Mouse (Mus musculus): ENCODE measurements around the gene Hs3st5.
"Not testable (repeated sequence)": the region's sequence is repeated elsewhere in the genome, so short reads cannot be mapped to it uniquely, and the experiment has no call there.

Hs3st5 gene

GRCm38 (mm10) chr10:36558736-36559135 lies 52.1 kb downstream of the Hs3st5 start:
- DNase-seq: no peak

- no peak for DNase-seq
These were observed 60.6 kb downstream of the Hs3st5 start for GRCm38 (mm10) chr10:36567258-36567657.

DNA sequence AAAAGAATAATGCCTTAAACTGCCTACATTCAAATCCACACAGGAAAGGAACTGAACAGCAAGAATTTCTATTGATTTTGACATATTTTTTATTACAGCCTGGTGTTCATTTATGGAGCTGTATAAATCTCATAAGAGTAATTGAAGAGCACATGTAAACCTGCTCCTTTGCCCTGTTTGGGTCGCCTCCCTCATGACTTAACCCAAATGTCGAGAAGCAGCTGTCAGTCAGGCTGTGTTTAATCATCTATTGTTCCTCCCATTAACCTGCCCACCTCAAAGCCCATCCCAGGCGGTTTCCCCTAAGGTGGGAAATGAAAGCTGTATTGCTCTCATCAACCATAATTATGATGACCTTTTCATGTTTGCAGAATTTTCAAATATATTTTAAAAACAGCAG lies 65.9 kb downstream of the Hs3st5 start:
- no peak for DNase-seq

DNA sequence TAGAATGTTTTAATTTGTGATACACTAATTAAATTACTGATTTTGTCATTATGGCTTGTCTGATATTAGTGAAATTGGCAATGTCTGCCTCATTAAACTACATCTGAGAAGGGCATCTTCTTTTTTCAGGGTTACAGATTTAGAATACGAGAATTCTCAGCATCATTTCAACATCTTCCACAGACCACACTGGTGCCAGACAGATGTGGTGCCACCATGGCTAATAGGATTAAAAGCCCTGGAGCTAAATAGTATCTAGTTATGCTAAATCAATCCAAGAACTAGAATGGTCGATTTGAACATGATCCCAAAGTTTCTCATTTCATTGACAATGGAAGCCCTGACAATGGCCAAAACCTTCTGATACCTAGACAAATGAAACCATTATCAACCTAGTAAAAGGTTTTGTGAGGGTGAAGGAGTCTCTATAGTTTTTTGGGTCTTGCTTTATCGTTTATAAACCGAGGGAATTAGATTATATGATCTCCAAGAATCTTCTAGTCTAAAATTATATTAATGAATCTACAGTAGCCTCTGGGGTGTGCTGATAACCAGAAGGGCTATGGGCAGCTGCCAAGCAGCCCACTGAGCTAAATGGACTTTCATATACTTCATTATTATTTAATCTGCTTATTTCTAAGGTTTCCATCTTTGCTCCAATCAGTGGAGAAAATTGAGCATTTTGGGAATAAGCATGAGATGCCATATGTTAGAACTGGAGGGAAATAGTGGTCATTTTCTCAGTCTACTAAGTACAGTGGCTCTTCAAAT lies 71.9 kb downstream of the Hs3st5 start:
- no peak for DNase-seq

- no peak for DNase-seq
These were observed 103.8 kb downstream of the Hs3st5 start for GRCm38 (mm10) chr10:36610400-36610799.

- not testable (repeated sequence) for DNase-seq
These were observed 104.8 kb downstream of the Hs3st5 start for GRCm38 (mm10) chr10:36611415-36611814.

GRCm38 (mm10) chr10:36623037-36623436 lies 116.4 kb downstream of the Hs3st5 start:
- DNase-seq: no peak

DNA sequence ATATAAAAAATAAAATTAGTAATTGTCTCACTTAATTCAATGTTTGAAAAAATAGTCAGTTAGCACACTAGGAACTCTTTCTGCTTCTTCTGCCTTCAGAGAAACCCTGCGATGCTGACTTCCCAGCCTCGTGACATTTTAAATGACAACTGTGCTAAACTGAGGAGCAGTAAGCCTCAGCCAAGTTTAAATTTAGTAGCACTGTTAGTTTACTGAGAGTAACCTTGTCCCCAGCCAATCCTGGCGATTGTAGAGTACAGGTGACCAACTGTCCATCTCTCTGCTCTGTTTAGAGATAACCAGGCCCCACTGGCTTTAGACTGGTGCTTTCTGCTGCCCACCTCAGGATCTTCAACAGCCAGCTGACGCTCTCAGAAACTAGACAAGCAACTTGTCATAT lies 121.3 kb downstream of the Hs3st5 start:
- no peak for DNase-seq

DNA sequence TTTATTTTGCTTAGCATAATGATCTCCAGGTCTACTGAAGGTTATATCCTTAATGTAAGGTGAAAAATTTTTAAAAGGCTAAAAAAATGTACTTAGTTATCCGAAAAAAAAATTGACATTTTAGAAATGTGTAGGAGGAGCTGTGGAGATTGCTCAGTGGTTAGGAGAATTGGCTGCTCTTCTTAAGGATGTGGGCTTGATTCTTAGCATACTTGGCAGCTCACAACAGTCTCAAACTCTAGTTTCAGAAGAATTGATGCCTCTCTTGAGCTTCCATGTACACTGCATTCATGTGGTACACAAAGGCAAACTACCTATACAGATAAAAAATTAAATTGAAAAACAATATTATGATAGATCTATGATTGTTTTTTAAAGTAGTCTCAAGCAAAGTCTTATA lies 125.1 kb downstream of the Hs3st5 start:
- DNase-seq: no peak

GRCm38 (mm10) chr10:36650653-36651052 lies 144.0 kb downstream of the Hs3st5 start:
- no peak for DNase-seq

DNA sequence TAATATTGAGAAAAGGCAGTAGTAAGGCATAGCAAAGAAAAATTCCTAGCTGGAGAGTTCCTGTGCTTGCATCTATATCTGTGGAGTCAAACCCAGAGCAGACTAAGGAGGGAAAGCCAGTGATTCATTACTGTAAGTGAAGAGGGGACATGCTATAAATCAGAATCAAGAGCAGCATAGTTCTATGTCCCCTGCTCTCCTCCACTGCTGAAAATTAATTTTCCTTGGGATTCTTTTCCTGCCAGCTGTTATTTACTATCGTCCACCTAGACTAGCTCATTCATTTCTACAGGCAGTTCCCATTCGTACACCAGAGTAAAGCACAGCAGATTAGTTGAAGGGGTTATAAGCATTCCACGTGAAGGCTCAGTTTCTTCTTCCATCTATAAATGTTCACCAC lies 207.4 kb downstream of the Hs3st5 start:
- no peak for DNase-seq

DNA sequence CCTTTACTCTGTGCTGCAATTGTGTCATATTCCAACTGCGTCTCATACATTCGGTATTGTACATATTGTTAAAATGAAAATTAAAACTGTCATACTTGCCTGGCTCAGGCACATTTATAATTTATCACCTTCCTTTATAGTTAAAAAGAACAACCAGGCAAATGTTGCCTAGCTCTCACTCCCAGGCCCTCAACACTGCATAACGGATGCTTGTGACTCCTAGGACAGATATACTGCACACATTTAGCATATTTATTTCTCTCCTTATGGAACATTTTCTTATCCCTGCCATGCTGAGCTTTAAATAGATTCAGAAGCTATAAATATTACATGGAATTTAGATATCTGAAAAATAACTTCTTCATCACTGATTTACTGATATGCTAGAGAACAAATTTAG lies 219.6 kb downstream of the Hs3st5 start:
- DNase-seq: no peak

GRCm38 (mm10) chr10:36729361-36730098 lies 222.9 kb downstream of the Hs3st5 start:
- DNase-seq: no peak

DNA sequence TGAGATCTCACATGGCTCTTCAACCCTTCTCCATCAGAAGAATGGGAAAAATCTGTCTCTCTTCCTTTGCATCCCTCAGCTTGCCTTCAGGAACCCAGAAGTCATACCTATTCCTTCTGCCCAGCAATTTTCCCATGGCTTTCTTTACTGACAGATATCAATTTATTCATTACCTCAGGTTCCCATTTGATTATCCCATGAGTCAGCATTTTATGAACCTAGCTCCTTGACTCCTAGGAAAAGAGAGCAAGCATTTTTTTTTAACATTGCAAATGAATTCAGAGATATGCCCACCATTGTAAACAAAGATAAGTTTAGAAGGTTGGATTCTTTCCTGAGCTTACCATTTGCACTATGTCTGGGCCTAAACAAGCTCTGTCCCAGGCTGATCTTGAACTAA lies 232.8 kb downstream of the Hs3st5 start:
- DNase-seq: no peak

DNA sequence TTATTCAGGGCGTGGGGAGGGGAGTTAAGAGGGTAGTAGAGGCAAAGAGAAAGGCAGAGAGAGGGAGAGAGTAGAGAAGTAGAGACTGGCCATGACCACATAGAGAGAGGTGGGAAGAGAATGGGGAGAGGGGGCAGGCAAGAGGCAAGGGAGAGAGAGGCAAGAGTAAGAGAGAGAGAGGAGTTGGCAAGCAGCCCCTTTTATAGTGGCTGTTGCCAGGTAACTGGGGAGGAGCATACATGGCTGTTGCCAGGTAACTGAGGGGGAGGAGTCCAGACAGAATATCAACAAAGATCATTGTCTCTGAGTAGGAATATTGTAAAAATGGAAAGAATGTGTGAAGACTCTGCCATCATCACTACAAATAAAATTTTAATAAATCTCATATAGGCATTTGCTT lies 243.4 kb downstream of the Hs3st5 start:
- no peak for DNase-seq

DNA sequence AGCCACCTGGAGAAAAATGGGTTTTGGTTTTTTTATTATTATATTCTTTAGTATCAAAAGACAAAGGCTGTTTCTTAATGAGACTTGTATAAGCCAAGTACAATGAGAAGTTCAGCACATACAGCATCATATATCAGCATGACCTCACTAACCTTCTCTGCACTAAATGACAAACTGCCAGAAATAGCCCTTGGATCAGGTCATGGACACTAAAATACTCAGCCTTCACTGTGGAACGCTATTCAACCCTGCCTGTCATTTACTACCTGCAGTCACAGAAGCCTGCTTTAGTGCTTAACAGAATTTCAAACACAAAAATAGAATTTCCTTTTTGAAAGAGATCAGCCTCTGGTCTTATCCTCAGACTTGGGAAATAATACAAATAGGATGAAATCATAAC lies 247.9 kb downstream of the Hs3st5 start:
- DNase-seq: no peak

- DNase-seq: no peak
These were observed 267.0 kb downstream of the Hs3st5 start for GRCm38 (mm10) chr10:36773595-36773994.

DNA sequence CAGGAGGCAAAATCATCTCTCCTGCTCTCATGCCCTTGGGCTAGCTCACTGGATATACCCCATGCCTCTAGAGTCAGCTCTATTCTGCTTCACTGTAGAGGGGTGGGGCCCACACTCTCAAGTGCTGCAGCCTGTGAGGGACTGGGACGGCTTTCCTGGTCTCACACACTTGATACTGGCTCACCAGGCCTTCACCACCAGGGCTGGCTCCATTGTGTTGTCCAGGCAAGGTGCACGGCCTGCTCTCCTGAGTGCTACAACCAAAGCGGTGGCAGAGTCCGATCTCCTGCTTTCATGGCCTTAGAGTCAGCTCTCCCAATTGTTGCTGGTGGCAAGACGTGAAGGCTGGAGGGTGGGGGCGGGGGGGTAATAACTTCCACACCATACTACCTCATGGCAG lies 268.3 kb downstream of the Hs3st5 start:
- DNase-seq: no peak

- DNase-seq: no peak
These were observed 275.0 kb downstream of the Hs3st5 start for GRCm38 (mm10) chr10:36781641-36782040.

DNA sequence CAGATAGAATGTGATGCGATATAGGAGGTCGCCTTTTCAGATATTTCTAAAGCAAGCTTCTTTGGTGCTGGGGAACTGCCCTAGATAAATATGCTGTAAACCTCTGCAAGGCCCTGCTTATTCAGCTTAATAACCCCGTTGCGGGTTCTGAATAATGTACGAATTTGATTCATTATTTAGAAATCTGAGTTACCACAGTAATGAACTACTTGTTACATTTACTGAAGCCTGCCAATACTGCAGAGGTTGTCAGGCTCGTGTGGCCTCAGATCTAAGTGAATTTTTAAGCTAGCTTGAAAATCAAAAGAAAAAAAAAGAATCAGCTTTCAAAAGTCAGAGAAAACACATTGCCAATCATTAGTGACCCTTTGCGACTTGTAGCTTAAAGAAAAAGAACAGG lies 280.4 kb downstream of the Hs3st5 start:
- DNase-seq: no peak

DNA sequence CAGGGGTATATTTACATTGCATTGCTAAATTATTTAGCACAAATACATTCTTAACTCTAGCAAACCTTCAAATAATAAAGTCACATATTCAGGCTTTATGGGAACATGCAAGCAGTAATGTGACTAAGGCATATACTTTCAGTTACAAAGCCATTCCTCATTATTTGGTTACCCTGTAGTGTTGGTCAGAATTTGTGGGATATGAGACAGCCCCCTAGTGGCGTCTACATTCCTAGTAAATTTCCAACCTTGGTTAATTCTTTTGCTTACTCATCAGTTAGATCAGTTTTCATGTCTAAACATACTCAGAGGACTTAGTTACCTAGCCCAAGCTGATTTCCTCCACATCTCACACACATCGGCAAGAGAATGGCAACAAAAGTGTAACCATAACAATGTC lies 285.2 kb downstream of the Hs3st5 start:
- no peak for DNase-seq

DNA sequence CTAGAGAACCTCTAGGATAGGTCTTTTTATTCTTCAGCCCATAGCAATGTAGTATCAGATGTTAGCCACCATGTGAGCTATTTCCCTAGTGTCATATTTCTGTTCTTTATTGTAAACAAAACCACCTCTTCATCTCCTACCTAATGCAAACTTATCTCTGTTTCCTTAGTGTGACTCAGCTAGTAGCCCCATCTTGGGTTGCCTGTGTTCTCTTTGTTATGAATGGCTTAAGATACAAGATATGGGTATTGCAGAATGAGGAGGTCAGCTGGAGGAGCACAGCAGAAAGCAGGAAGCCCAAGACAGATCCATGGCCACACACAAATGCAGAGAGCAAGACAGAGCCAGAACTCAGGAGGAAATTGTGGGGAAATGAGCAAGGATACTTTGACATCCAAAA lies 288.7 kb downstream of the Hs3st5 start:
- DNase-seq: no peak

DNA sequence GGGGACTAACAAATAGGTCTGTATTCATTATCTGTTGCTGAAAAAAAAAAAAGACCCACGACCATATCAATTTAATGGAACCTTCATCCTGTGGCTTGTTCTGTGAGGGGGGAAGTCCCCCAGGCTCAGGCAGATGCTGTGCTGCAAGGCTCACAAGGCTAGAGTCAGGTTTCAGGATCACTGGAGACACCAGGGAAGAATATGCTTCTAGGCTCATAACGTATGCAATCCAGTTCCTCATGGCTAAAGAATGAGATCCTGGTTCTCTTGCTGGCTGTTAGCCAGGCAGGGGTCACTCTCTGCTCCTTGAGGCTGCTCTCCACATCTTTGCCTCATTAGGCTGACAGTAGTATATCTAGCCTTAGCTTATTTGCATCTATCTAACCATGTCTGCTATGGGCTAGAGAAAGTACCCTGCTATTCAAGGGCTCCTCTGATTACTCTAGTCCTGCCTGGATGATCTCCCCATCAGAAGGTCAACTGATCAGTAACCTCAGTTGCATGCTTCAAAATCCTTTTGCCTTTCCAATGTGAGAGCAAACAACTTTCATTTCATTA lies 294.4 kb downstream of the Hs3st5 start:
- DNase-seq: no peak

DNA sequence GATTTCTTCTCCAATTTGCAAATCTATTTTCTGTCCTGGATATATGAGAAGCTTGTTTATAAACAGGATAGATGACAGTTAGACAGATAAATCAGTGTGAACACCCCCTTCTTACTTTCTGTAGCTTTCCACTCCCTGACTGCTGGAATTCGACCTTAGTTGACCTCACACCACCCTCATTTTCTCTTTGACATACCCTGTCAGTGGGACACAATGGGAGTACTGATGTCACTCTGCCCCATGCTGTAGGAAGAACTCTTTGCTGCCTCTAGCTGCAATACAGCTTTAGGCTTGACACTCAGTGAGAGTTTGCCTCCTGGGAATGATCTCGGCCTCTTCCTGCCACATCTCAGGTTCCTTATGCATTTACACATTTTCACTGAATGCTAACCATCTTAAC lies 297.1 kb downstream of the Hs3st5 start:
- no peak for DNase-seq

Data from kidney, adult 18-20 months (tissue).